Mouse (Mus musculus) olfactory bulb, adult 2 months (tissue): ENCODE measurements at regions not wholly inside any gene's neighbourhood (a gene's known extent, or its start where the extent isn't known, plus 50 kb on each side); places are given as distances from the start of the nearest gene placed in this dataset.

ENCODE experiments used
- CTCF ChIP-seq: fragments of 200-500 bp; IDR thresholded peaks from 2 replicates; pipeline ENCODE4 v1.5.1; 2012; ENCODE audit warnings: low read depth, mild to moderate bottlenecking, low read length, moderate library complexity; ENCODE audit not compliant: insufficient read depth
- POLR2A ChIP-seq: fragments of 200-500 bp; IDR thresholded peaks from 2 replicates; pipeline ENCODE4 v1.6.1; 2012; ENCODE audit warnings: mild to moderate bottlenecking, low read depth, low read length, moderate library complexity; ENCODE audit not compliant: insufficient read depth

DNA sequence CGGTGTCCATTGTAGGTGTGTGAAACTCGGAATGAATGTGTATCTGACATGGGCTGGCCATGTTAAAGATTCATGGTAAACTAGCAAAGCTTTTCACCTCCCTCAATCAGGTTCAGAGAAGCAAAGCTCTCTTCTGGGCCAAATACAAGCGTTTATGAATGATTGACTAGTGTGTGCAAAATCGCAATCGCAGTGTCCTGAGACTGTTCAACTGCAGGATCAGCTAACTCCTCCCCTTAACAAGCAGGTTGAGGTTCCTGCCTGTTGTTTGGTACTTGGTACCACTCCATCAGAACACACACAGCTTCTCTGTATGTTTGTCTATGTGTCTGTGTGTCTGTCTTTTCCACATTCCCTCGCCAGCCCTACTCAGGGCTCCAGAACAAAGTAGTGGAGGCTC lies 458.6 kb downstream of the Cd83 start:
- TF ChIP-seq POLR2A (no peak), CTCF (no peak)
